Mouse (Mus musculus): ENCODE results near the gene Ghr.

GRCm38 (mm10) chr15:3490011-3490410 lies 93.3 kb downstream of the Ghr start:
- TF ChIP-seq CTCF (IDR thresholded peaks at IDR 0.05; ENCODE audit: low read depth), result no peak
- no peak for TF ChIP-seq EP300 (optimal IDR thresholded peaks at IDR 0.05)
